Mouse (Mus musculus): ENCODE measurements around the gene Neurod1.

Gene Neurod1

GRCm38 (mm10) chr2:79443401-79443800 is 13.2 kb downstream of the Neurod1 start:
- no peak for DNase-seq (ENCODE audit: low spot score)

DNA sequence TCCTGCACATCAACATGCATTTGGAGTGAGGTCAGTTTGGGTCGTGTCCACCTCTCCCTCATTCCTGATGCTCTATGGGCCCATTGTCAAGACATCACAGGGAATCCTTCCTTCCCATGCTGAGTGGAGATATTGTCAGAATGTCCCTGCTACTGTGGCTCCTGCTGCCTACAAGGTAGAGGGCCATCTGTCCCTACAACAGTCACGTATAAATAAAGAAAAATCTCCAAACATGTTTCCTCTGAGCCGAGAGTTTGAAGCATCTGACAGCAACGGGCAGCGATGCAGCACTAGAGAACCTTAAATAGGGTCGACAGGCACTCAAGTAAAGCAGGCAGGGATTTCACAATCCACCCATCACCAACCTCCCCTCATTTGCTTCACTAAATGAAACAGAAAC is 13.6 kb downstream of the Neurod1 start:
- no peak for DNase-seq (ENCODE audit: low spot score)

DNA sequence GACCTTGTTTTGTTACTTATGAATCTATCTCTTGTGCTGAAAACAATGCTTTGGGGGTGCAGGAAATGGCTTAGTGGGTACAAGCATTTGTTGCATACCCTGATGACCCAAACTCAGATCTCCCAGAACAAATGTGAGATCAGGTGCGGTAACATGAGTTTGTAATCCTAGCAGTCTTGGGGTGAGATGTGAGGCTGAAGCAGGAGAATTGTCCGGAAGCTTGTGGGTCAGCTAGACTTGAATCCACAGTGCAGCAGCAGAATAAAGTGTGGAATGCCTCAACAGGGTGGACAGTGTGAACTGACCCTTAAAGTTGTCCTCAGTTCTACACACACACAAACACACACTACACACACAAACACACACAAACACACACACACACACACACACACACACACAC is 14.3 kb downstream of the Neurod1 start:
- no peak for DNase-seq (ENCODE audit: low spot score)

GRCm38 (mm10) chr2:79430061-79430460 is 26.5 kb downstream of the Neurod1 start:
- DNase-seq (ENCODE audit: low spot score) = peak; percentile 4

- DNase-seq (ENCODE audit: low spot score) = no peak
Observed at GRCm38 (mm10) chr2:79429650-79430049, 26.9 kb downstream of the Neurod1 start.

- DNase-seq (ENCODE audit: low spot score) = no peak
Observed at GRCm38 (mm10) chr2:79429108-79429507, 27.4 kb downstream of the Neurod1 start.

- no peak for DNase-seq (ENCODE audit: low spot score)
Observed at GRCm38 (mm10) chr2:79428569-79429104, 27.9 kb downstream of the Neurod1 start.

- no peak for DNase-seq (ENCODE audit: low spot score)
Observed at GRCm38 (mm10) chr2:79428022-79428421, 28.5 kb downstream of the Neurod1 start.

- DNase-seq (ENCODE audit: low spot score) = no peak
Observed at GRCm38 (mm10) chr2:79421696-79422095, 34.9 kb downstream of the Neurod1 start.

DNA sequence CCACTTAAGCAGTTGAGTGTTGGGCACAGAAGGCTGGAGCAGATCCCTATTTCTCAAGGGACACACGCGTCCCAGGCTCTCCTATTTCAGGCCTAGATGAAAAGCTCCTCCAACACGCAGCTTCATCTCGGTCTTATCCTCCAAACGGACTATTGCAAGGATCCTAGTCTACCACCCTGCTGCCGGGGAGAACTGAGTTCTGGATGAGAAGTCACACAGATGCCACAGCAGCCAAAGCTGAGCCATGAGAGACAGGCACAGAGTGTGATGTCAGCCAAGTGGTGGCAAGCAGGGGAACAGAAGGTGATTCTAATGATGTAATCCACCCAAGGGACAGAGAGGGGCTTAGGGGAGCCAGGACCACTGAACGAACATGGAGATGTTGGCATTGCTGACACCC is 42.0 kb downstream of the Neurod1 start:
- no peak for DNase-seq (ENCODE audit: low spot score)

- DNase-seq (ENCODE audit: low spot score) = no peak
Observed at GRCm38 (mm10) chr2:79410903-79411255, 45.7 kb downstream of the Neurod1 start.

- no peak for DNase-seq (ENCODE audit: low spot score)
Observed at GRCm38 (mm10) chr2:79410247-79410902, 46.2 kb downstream of the Neurod1 start.

GRCm38 (mm10) chr2:79405661-79406405 is 50.7 kb downstream of the Neurod1 start:
- DNase-seq (ENCODE audit: low spot score) = no peak
